Mouse (Mus musculus) layer of hippocampus, adult 18-20 months (tissue): ENCODE data around the gene Ppp2r5e. TPM values are rescaled to one million over a fixed set of nuclear protein-coding genes. Genes with fewer than 3 reads are reported as not detected.

Experiments
- DNase-seq, 2 experiments: peaks; one replicate each; pipeline ENCODE4 v3.0.0; 2022; ENCODE audit warnings: low spot score in 2 of 2
- total RNA-seq, 2 experiments: library from RNA; stranded (reverse); gene quantifications; 2 replicates each; pipeline ENCODE4 v1.2.3; 2021

Gene Ppp2r5e
- total RNA-seq, 2 experiments from 2014 or later, result 79.2 to 79.8 TPM

- DNase-seq, result no peak
Measured at GRCm38 (mm10) chr12:75537673-75538423, 58.2 kb downstream of the Ppp2r5e start.

- no peak for DNase-seq
Measured at GRCm38 (mm10) chr12:75537019-75537672, 58.9 kb downstream of the Ppp2r5e start.

- DNase-seq, result peak; percentile 27 to 65
Measured at GRCm38 (mm10) chr12:75536566-75536965, 59.5 kb downstream of the Ppp2r5e start.

GRCm38 (mm10) chr12:75533145-75533544 lies 62.9 kb downstream of the Ppp2r5e start:
- no peak for DNase-seq

- DNase-seq, result no peak
Measured at GRCm38 (mm10) chr12:75531895-75532294, 64.2 kb downstream of the Ppp2r5e start.

GRCm38 (mm10) chr12:75528857-75529808 lies 66.9 kb downstream of the Ppp2r5e start:
- no peak for DNase-seq

- no peak for DNase-seq
Measured at GRCm38 (mm10) chr12:75528300-75528699, 67.7 kb downstream of the Ppp2r5e start.

GRCm38 (mm10) chr12:75524199-75524598 lies 71.8 kb downstream of the Ppp2r5e start:
- DNase-seq, result no peak

- no peak for DNase-seq
Measured at GRCm38 (mm10) chr12:75522931-75523330, 73.1 kb downstream of the Ppp2r5e start.

GRCm38 (mm10) chr12:75522360-75522759 lies 73.7 kb downstream of the Ppp2r5e start:
- no peak for DNase-seq

- peak in 1 of 2 experiments; percentile 28 for DNase-seq
Measured at GRCm38 (mm10) chr12:75520395-75520794, 75.7 kb downstream of the Ppp2r5e start.

- DNase-seq, result no peak
Measured at GRCm38 (mm10) chr12:75519181-75519940, 76.7 kb downstream of the Ppp2r5e start.

- no peak for DNase-seq
Measured at GRCm38 (mm10) chr12:75515301-75515906, 80.6 kb downstream of the Ppp2r5e start.

GRCm38 (mm10) chr12:75511520-75511919 lies 84.5 kb downstream of the Ppp2r5e start:
- DNase-seq, result no peak

- no peak for DNase-seq
Measured at GRCm38 (mm10) chr12:75504991-75505650, 90.9 kb downstream of the Ppp2r5e start.

- DNase-seq, result no peak
Measured at GRCm38 (mm10) chr12:75502664-75503063, 93.4 kb downstream of the Ppp2r5e start.

- no peak for DNase-seq
Measured at GRCm38 (mm10) chr12:75497698-75498097, 98.3 kb downstream of the Ppp2r5e start.

- no peak for DNase-seq
Measured at GRCm38 (mm10) chr12:75495636-75496035, 100.4 kb downstream of the Ppp2r5e start.

GRCm38 (mm10) chr12:75494643-75495042 lies 101.4 kb downstream of the Ppp2r5e start:
- DNase-seq, result no peak
